Comparison of ENCODE assay signal across 8 mouse cellular contexts in the genomic region with DNA sequence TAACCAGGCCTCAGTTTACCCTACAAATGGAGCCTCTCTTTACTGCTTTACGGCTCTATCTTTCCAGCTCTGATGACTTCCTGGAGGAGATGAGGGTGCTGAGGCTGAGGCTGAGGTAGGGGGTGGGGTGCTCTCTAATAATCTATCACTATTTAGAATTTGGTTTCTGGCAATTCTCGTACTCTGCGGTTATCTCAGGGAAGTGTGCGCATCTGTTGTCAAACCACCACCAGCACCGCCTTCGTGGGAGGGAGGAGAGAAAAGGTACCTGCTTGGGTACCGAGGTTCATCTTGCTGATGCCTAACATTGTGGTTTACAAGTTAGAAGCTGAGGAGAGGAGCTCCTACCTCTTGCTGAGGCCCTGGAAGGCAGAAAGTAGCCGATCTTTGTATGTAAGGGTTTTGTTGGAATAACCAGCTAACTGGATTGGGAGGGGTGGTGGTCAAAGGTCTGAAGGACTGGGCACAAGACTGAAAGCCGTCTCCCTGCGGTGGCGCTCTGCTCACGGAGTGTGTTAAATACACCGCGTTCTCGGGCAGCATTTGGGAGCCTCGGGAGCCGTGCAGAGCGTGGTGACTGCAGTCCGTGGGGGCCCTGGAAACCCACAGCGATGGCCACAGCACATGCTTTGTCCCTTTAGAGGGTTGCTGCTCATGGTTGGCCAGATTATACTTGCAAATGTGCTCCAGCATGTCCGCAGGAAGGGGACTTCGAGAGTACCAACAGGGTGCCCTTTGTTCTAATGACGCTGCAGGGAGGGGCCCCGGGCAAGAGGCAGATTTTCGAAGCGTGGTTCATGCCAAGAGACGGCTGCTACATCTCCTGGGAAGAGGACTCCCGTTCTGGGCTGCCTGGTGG.
DNase-seq lines count a peak whose midpoint lies in the region; TF ChIP-seq lines count a peak whose summit lies in the region.

No protein-coding gene starts in this region.

- DNase-seq in heart, adult 18-20 months: peak; percentile 33 to 42
- DNase-seq in heart, adult 9 months (ENCODE audit: low spot score in 2 of 2): no peak
- DNase-seq in gastrocnemius, postnatal 36 days: peak; percentile 8 to 19
- DNase-seq in kidney, adult 8-10 months: peak; percentile 84
- peak; percentile 46 to 53 for DNase-seq in left cerebral cortex, postnatal 36 days (ENCODE audit: low spot score in 2 of 2)
- DNase-seq in mesoderm, embryonic 11.5 days (ENCODE audit: low read depth, low spot score): peak; percentile 74
- DNase-seq in spleen, postnatal 36 days (ENCODE audit: low spot score in 2 of 2): peak; percentile 23 to 27

- 0 out of 2 replicates have a peak, but pooled peaks cover 1% of the 10 kb centered on the region for H3K4me1 ChIP-seq in cortical plate, adult 2 months (ENCODE audit: control insufficient read depth, insufficient read depth, low read length)

- 0 out of 2 replicates have a peak overlapping the region, but pooled peaks have one; percentile 5 for H3K4me3 ChIP-seq in cortical plate, adult 2 months (ENCODE audit: insufficient read depth, low read length)

- intact Hi-C loops in gastrocnemius, postnatal 36 days (cut with DNase I): no loop called here
- intact Hi-C loops in left cerebral cortex, postnatal 36 days (cut with DNase I): loop anchor here (5.0 kb wide), 1 partner anchor 34 kb away; no protein-coding TSS in a partner anchor

- no peak for TF ChIP-seq CTCF in cortical plate, adult 2 months (IDR thresholded peaks at IDR 0.05; ENCODE audit: extremely low read depth, insufficient read depth, low read length)

- H3K27ac ChIP-seq in cortical plate, adult 2 months (ENCODE audit: insufficient read depth, low read length): peak overlapping the region; percentile 19; the same call in 1 of the 2 replicates

- TF ChIP-seq POLR2A in cortical plate, adult 2 months (IDR thresholded peaks at IDR 0.05; ENCODE audit: extremely low read depth, insufficient read depth, low read length): no peak

Comparison
In these comparisons a context has a peak if more than half of its experiments do, and no peak if none do; other contexts are left out.
1. DNase-seq: peak in heart, adult 18-20 months (2 of 2), gastrocnemius, postnatal 36 days (2 of 2), kidney, adult 8-10 months (2 of 2), left cerebral cortex, postnatal 36 days (2 of 2), mesoderm, embryonic 11.5 days (single experiment) and spleen, postnatal 36 days (2 of 2); none in heart, adult 9 months (0 of 2).